Mouse (Mus musculus): ENCODE results near the gene Rrp1b. TPM values are rescaled to one million over a fixed set of nuclear protein-coding genes. Genes with fewer than 3 reads are reported as not detected.
"Not testable (repeated sequence)": the region's sequence is repeated elsewhere in the genome, so short reads cannot be mapped to it uniquely, and the experiment has no call there.

The Rrp1b gene
- polyA plus RNA-seq, 1 experiment from 2014 or later: 42.4 TPM

- 36% methylated on average over 8 of the region's 8 CpGs for WGBS
Observed at GRCm38 (mm10) chr17:32064762-32065161, 28.9 kb downstream of the Rrp1b start.

DNA sequence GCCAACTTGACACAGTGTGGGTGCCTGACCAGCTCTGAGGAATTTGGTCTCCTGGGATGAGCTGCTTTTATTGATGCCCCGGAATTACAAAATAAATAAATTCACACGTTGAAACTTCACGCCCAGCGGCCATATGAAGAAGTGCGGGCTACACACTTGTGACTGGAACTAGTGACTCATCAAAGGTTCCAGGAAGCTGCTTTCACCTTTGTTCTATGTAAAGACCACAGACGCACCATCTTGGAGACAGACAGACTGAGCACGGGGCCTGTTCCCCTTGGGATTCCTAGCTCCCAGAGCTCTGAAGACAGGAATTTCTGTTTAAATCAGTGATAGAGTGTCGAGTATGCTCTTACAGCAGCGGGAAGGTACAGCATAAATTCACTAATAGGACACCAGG, 31.6 kb downstream of the Rrp1b start:
- WGBS: 76% methylated on average over 9 of the region's 9 CpGs
- Histone ChIP-seq H3K36me3 (replicated peaks) (no peaks in the 10 kb centered on the region), H3K27ac (no peak overlapping the region), H3K4me2 (no peak overlapping the region), H3K9ac (no peak overlapping the region), H3K9me3 (no peaks in the 10 kb centered on the region; the same call in 1 of the 2 replicates), H3K4me1 (no peaks in the 10 kb centered on the region), H3K4me3 (no peak overlapping the region), H3K27me3 (replicated peaks) (no peaks in the 10 kb centered on the region)
- ATAC-seq (replicated peaks): no peak

More at GRCm38 (mm10) chr17:32064762-32065161, 28.9 kb downstream of the Rrp1b start:
- H3K4me2 ChIP-seq; H3K27me3 ChIP-seq (replicated peaks); H3K9me3 ChIP-seq; ATAC-seq (replicated peaks); H3K9ac ChIP-seq; H3K27ac ChIP-seq; H3K4me1 ChIP-seq; H3K4me3 ChIP-seq: not testable (repeated sequence)
- H3K36me3 ChIP-seq (replicated peaks): peaks cover 12% of the 10 kb centered on the region

DNA sequence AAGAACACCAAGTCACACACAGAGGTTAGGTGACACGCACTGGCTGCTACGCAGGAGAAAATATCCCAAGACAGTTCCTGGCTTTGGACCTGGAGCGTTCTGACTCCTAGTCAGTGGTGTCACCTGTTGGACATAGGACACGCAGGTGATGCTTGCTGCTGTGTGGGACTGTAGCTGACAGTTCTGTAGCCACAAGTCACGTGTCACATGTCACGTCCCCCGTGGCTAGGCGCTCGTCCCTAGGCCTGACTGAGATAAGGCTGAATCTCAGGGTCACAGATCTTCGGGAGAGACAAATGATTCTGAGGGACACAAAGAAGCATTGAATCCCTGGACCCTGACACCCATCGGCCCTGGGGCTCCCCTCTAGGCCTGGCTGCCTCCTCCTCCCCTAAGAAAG, 32.5 kb downstream of the Rrp1b start:
- no peak overlapping the region for H3K4me2 ChIP-seq
- no peaks in the 10 kb centered on the region for H3K4me1 ChIP-seq
- no peak overlapping the region for H3K9ac ChIP-seq
- H3K36me3 ChIP-seq (replicated peaks): no peaks in the 10 kb centered on the region
- no peak overlapping the region for H3K4me3 ChIP-seq
- H3K27ac ChIP-seq: no peak overlapping the region
- H3K9me3 ChIP-seq: no peaks in the 10 kb centered on the region; the same call in 1 of the 2 replicates
- WGBS: 92% methylated on average over 11 of the region's 11 CpGs
- no peak for ATAC-seq (replicated peaks)
- H3K27me3 ChIP-seq (replicated peaks): no peaks in the 10 kb centered on the region

DNA sequence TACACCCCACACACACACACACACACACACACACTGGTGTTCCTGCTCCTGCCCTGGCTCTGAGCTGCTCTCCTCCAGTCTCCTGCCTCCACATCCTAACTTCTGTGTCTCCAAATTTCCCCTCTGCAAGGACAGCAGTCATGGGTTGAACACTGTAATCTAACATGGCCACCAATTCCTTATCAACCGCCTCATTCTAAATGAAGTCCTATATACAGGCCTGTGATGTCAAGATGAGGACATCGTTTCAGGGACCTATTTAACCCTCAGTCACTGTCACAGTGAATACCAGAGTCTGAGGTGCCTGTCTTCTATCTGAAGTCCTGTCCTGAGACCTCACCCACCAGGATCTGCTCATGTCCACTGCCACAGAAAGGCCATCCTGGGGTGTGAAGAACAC, 32.9 kb downstream of the Rrp1b start:
- 93% methylated on average over 2 of the region's 2 CpGs for WGBS
- Histone ChIP-seq H3K27ac (no peak overlapping the region), H3K9me3 (no peaks in the 10 kb centered on the region; the same call in 1 of the 2 replicates), H3K36me3 (replicated peaks) (no peaks in the 10 kb centered on the region), H3K4me1 (no peaks in the 10 kb centered on the region), H3K4me3 (no peak overlapping the region), H3K9ac (no peak overlapping the region), H3K4me2 (no peak overlapping the region), H3K27me3 (replicated peaks) (no peaks in the 10 kb centered on the region)
- no peak for ATAC-seq (replicated peaks)

- Histone ChIP-seq H3K4me1 (no peaks in the 10 kb centered on the region), H3K27me3 (replicated peaks) (no peaks in the 10 kb centered on the region), H3K9me3 (no peaks in the 10 kb centered on the region; the same call in 1 of the 2 replicates), H3K9ac (no peak overlapping the region), H3K36me3 (replicated peaks) (no peaks in the 10 kb centered on the region), H3K27ac (no peak overlapping the region), H3K4me2 (no peak overlapping the region), H3K4me3 (no peak overlapping the region)
- ATAC-seq (replicated peaks): no peak
- WGBS: 9% methylated on average over 2 of the region's 2 CpGs
Observed at GRCm38 (mm10) chr17:32073359-32073758, 37.5 kb downstream of the Rrp1b start.

DNA sequence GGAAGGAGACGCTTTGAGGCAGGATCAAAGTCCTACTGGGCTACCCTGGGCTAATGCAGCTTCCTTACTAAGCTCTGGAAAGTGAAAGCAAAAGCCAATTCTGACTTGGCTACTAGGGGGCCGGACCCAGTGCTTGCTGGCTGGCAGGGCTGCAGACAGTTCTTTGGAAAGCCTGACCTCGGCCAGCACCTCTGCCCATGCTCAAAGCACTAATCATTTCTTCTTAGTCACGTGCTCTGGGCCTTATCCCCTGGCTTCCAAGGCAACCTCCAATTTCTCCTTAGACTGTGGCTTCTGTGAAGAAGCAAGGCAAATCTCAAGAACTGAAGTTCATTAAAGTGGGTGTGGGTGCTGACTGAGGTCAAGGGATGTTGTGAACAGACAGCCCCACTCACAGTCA, 38.8 kb downstream of the Rrp1b start:
- no peaks in the 10 kb centered on the region; the same call in 1 of the 2 replicates for H3K9me3 ChIP-seq
- H3K4me2 ChIP-seq: no peak overlapping the region
- H3K9ac ChIP-seq: no peak overlapping the region
- no peak overlapping the region for H3K4me3 ChIP-seq
- no peaks in the 10 kb centered on the region for H3K36me3 ChIP-seq (replicated peaks)
- H3K27me3 ChIP-seq (replicated peaks): no peaks in the 10 kb centered on the region
- 54% methylated on average over 4 of the region's 4 CpGs for WGBS
- H3K4me1 ChIP-seq: no peaks in the 10 kb centered on the region
- no peak overlapping the region for H3K27ac ChIP-seq
- ATAC-seq (replicated peaks): no peak

GRCm38 (mm10) chr17:32075164-32075563, 39.3 kb downstream of the Rrp1b start:
- no peak overlapping the region for H3K4me3 ChIP-seq
- no peaks in the 10 kb centered on the region for H3K9me3 ChIP-seq
- no peak overlapping the region for H3K9ac ChIP-seq
- ATAC-seq (replicated peaks): no peak
- no peak overlapping the region for H3K27ac ChIP-seq
- WGBS: 0% methylated on average over 2 of the region's 2 CpGs
- no peaks in the 10 kb centered on the region for H3K36me3 ChIP-seq (replicated peaks)
- no peaks in the 10 kb centered on the region for H3K27me3 ChIP-seq (replicated peaks)
- H3K4me1 ChIP-seq: no peaks in the 10 kb centered on the region
- no peak overlapping the region for H3K4me2 ChIP-seq

GRCm38 (mm10) chr17:32083351-32083750, 47.5 kb downstream of the Rrp1b start:
- Histone ChIP-seq H3K9ac (no peak overlapping the region), H3K36me3 (replicated peaks) (no peaks in the 10 kb centered on the region), H3K27ac (no peak overlapping the region), H3K4me2 (no peak overlapping the region), H3K27me3 (replicated peaks) (no peaks in the 10 kb centered on the region), H3K9me3 (no peaks in the 10 kb centered on the region), H3K4me3 (no peak overlapping the region), H3K4me1 (no peaks in the 10 kb centered on the region)
- no peak for ATAC-seq (replicated peaks)
- WGBS: 87% methylated on average over 2 of the region's 2 CpGs

DNA sequence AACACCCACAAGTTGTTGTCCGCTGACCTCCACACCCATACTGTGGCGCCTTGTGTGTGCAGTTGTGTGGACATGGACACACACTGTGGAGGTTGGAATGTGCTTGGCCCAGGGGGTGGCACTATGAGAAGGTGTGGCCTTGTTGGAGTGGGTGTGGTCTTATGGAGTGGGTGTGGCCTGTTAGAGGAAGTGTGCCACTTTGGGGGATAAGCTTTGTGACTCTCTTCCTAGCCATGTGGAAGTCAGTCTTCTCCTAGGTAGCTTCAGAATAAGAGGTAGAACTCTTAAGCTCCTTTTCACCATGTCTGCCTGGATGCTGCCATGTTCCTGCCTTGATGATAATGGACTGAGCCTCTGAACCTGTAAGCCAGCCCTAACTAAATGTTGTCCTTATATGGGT, 51.2 kb downstream of the Rrp1b start:
- H3K27me3 ChIP-seq (replicated peaks): no peaks in the 10 kb centered on the region
- no peak overlapping the region for H3K4me2 ChIP-seq
- no peaks in the 10 kb centered on the region for H3K9me3 ChIP-seq
- no peak overlapping the region for H3K9ac ChIP-seq
- ATAC-seq (replicated peaks): no peak
- no peak overlapping the region for H3K27ac ChIP-seq
- peaks cover 10% of the 10 kb centered on the region for H3K4me1 ChIP-seq
- no peak overlapping the region for H3K4me3 ChIP-seq
- H3K36me3 ChIP-seq (replicated peaks): no peaks in the 10 kb centered on the region
- WGBS: 94% methylated on average over 2 of the region's 2 CpGs

DNA sequence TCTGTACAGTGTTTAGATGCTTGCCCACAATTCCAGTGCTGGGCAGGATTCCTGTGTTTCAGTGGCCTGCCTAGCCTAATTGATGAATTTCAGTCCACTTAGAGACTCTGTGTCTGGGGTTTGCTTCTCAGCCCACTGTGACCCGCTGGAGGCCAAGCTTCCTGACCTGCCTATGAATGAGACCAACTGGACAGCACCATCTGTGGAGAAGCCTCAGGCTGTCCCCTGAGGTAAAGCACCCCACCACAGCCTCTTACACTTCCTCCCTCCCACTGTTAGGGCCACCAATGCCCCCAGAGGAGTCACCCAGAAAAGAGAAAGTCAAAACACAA, 55.1 kb downstream of the Rrp1b start:
- Histone ChIP-seq H3K9me3 (no peaks in the 10 kb centered on the region), H3K36me3 (replicated peaks) (no peaks in the 10 kb centered on the region), H3K4me3 (peak overlapping the region; percentile 26), H3K4me1 (peaks cover 11% of the 10 kb centered on the region), H3K27ac (peak overlapping the region; percentile 59), H3K9ac (0 out of 2 replicates have a peak overlapping the region, but pooled peaks have one; percentile 34), H3K4me2 (peak overlapping the region; percentile 54), H3K27me3 (replicated peaks) (no peaks in the 10 kb centered on the region)
- peak; percentile 71 for ATAC-seq (replicated peaks)
- 20% methylated on average over 1 of the region's 1 CpGs for WGBS

DNA sequence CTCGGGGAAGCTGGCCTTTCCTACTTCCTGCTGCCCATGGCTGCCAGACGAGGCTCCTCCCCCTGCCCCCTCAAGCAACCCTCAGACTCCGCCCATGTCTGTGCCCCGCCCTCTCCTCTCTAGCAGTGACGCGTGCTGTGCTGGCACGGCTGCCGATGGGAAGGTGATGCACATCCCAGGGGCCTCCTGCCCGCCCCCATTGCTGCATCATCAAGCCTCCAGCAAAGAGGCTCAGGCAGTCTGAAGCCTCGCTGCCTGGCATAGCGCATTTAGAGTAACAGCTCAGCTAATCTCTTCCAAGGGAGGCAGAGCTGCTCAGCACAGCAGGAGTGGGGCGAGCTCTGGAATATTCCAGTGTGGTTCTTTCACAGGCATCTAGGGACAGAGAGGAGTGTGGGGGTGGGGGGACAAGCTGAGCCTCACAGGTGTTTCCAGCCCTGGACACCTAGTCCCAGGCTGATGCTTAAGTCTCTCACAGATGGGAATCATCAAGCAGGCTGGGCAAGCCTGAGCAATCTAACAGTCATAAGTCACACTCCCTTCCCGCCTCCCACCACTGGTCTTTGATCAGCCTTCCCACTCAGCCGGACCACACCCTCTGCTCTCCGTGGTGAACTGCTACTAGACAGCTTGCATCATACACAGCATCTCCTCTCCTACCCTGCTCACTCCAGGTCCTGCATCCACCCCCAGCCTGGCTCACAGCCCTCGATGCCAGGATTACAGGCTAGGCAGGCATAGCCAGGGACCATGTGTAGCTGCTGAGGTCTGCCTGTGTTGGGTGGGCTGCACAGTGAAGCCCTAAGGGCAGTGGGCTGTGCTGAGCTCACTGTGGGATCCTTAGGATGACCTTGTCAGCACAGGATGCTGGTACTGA, 55.7 kb downstream of the Rrp1b start:
- peaks cover 11% of the 10 kb centered on the region for H3K4me1 ChIP-seq
- H3K36me3 ChIP-seq (replicated peaks); H3K27me3 ChIP-seq (replicated peaks); H3K9me3 ChIP-seq: not testable (repeated sequence)
- peak overlapping the region; percentile 34 for H3K9ac ChIP-seq
- WGBS: 7% methylated on average over 16 of the region's 16 CpGs
- peak overlapping the region; percentile 26 for H3K4me3 ChIP-seq
- peak overlapping the region; percentile 54 for H3K4me2 ChIP-seq
- H3K27ac ChIP-seq: peak overlapping the region; percentile 59
- peak; percentile 95 for ATAC-seq (replicated peaks)

- Histone ChIP-seq H3K4me2 (no peak overlapping the region), H3K9ac (no peak overlapping the region), H3K9me3 (no peaks in the 10 kb centered on the region), H3K36me3 (replicated peaks) (no peaks in the 10 kb centered on the region), H3K4me1 (peaks cover 11% of the 10 kb centered on the region), H3K4me3 (no peak overlapping the region), H3K27ac (no peak overlapping the region), H3K27me3 (replicated peaks) (no peaks in the 10 kb centered on the region)
- WGBS: 97% methylated on average over 1 of the region's 1 CpGs
- ATAC-seq (replicated peaks): no peak
Observed at GRCm38 (mm10) chr17:32092241-32092619, 56.3 kb downstream of the Rrp1b start.

GRCm38 (mm10) chr17:32092895-32093294, 57.0 kb downstream of the Rrp1b start:
- Histone ChIP-seq H3K27me3 (replicated peaks) (no peaks in the 10 kb centered on the region), H3K4me2 (no peak overlapping the region), H3K9me3 (no peaks in the 10 kb centered on the region), H3K4me1 (peaks cover 11% of the 10 kb centered on the region), H3K36me3 (replicated peaks) (no peaks in the 10 kb centered on the region), H3K4me3 (no peak overlapping the region), H3K27ac (no peak overlapping the region), H3K9ac (no peak overlapping the region)
- 82% methylated on average over 5 of the region's 5 CpGs for WGBS
- no peak for ATAC-seq (replicated peaks)

Data from midbrain, embryonic 15.5 days (tissue).